Mouse (Mus musculus) heart, adult 2 months (tissue): ENCODE data around the gene Vps54. TPM values are rescaled to one million over a fixed set of nuclear protein-coding genes. Genes with fewer than 3 reads are reported as not detected.
A peak's percentile ranks its signal among the peaks of the same experiment; 100 is the strongest.

ENCODE experiments used
- DNase-seq, 2 experiments: peaks; one replicate each; pipeline ENCODE4 v3.0.0; 2021
- H3K27ac ChIP-seq: fragments of 200-600 bp; 2 replicates; pipeline ENCODE4 v1.8.1; 2022
- H3K27me3 ChIP-seq: fragments of 200-500 bp; 2 replicates; pipeline ENCODE4 v1.6.1; 2012; ENCODE audit warnings: mild to moderate bottlenecking, low read length, inconsistent platforms, mixed read lengths; ENCODE audit not compliant: control insufficient read depth, insufficient read depth
- H3K36me3 ChIP-seq: fragments of 200-500 bp; 2 replicates; pipeline ENCODE4 v1.6.1; 2012; ENCODE audit warnings: low read length, inconsistent platforms; ENCODE audit not compliant: control insufficient read depth, insufficient read depth
- H3K4me1 ChIP-seq: fragments of 200-500 bp; 2 replicates; pipeline ENCODE4 v1.6.1; 2011; ENCODE audit warnings: low read length; ENCODE audit not compliant: control insufficient read depth, insufficient read depth
- H3K4me3 ChIP-seq: fragments of 200-600 bp; 2 replicates; pipeline ENCODE4 v1.8.1; 2022
- H3K79me2 ChIP-seq: fragments of 200-500 bp; replicated peaks from 2 replicates; pipeline ENCODE4 v1.6.1; 2012; ENCODE audit warnings: mild to moderate bottlenecking, inconsistent platforms, low read length, moderate library complexity, mixed read lengths; ENCODE audit not compliant: control insufficient read depth, insufficient read depth
- H3K9ac ChIP-seq: fragments of 200-500 bp; 2 replicates; pipeline ENCODE4 v1.6.1; 2012; ENCODE audit warnings: low read depth, mild to moderate bottlenecking, control low read depth, inconsistent platforms, low read length, mixed read lengths
- CTCF ChIP-seq: fragments of 200-600 bp; IDR thresholded peaks from 2 replicates; pipeline ENCODE4 v1.8.1; 2022; ENCODE audit warnings: antibody characterized with exemption, mild to moderate bottlenecking, moderate library complexity
- EP300 ChIP-seq: fragments of 200-500 bp; IDR thresholded peaks from 2 replicates; pipeline ENCODE4 v1.6.1; 2011; ENCODE audit warnings: low read depth, low read length, control low read depth; ENCODE audit not compliant: insufficient read depth
- POLR2A ChIP-seq: fragments of 200-500 bp; IDR thresholded peaks from 2 replicates; pipeline ENCODE4 v1.6.1; 2011; ENCODE audit warnings: mild to moderate bottlenecking, low read depth, low read length, control low read depth; ENCODE audit not compliant: insufficient read depth
- WGBS: fragments of 180-500 bp; shearing (Covaris S2); methylation state at CpG from one replicate; pipeline ENCODE4 v1.1.7; 2018; 5-methylcytosine and 5-hydroxymethylcytosine counted together
- intact Hi-C: fragments of 180-260 bp; cut with DNase I; formaldehyde crosslinking; loops from one replicate; pipeline ENCODE4 v1.15.1; 2025
- microRNA-seq, 2 experiments: library from miRNA; unstranded; fragments of <30 nt; microRNA quantifications; one replicate each; pipeline ENCODE4 v1.2.0; 2021
- polyA plus RNA-seq: library from polyadenylated mRNA; depleted of rRNA; stranded (reverse); fragments of >200 nt; gene quantifications from 2 replicates; pipeline ENCODE4 v1.2.3, GENCODE M21; 2012; rRNA removed
- total RNA-seq, 2 experiments: library from RNA; stranded (reverse); gene quantifications; 2 replicates each; pipeline ENCODE4 v1.2.3; 2021

Vps54 gene
- total and polyA plus RNA-seq, 3 experiments = 7.9 to 18.8 (median 17.8) TPM

DNA sequence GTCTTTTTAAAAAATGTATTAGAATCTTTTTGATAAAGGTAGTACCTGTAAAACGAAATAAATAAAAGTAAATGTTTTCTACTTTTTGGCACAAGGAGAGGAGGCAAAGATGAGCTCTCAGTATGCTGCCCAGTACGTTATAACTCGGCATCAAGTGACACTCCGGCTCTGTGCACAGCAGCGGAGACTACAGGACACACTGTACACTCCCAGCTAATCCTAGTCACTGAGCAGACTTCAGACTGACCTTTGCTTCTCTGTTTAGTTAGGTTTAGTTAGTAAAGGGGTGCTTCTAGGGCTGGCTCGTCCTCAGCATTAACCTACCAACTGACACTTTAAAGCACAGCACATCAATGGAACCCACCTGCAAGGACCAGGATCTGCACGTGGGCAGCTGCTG lies 112.2 kb downstream of the Vps54 start:
- Histone ChIP-seq H3K27me3 (no peaks in the 10 kb centered on the region), H3K4me1 (no peaks in the 10 kb centered on the region), H3K4me3 (no peak overlapping the region), H3K9ac (no peak overlapping the region), H3K79me2 (no peaks in the 10 kb centered on the region), H3K27ac (no peak overlapping the region), H3K36me3 (peaks cover 8% of the 10 kb centered on the region)
- 88% methylated on average over 7 of the region's 7 CpGs for WGBS
- TF ChIP-seq CTCF (no peak), POLR2A (no peak), EP300 (no peak)
- intact Hi-C loops = loop anchor here (5.0 kb wide), 1 partner anchor 81 kb away; no protein-coding TSS in a partner anchor
- no peak for DNase-seq

DNA sequence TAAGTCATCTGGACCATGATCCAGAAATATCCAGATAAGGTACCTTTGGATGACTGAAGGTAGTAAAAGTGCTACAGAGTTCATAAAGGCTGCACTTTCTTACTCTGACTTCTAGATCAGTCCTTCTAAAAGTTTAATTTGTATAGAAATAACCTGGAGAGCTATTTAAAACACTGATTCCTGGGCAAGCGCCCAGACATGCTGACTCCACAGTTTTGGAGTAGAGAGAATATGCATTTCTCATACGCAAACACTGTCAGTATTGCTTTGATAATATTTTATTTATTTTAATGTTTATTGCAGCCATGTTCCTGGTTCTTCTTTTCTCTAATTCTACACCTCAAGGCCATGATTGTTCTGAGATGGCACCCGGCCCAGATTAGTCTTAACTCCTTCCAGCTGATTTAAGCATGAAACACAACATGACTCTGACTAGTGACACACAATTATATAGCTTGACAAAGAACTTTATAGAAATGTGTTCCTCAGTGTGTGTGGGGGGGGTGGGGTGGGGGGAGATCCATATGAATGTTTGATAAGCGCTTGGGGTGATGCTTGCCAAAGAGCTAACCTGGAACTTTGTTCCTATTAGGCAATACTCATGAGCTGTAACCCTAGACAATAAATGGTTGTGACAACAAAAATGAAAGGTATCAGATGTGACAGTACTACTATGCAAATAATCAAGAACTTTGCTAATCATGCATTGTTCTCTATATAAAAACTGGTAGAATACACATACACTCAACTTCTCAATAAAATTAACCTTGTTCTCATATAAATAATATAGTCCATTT lies 124.3 kb downstream of the Vps54 start:
- intact Hi-C loops = no loop called here
- DNase-seq = no peak
- H3K27me3 ChIP-seq = no peaks in the 10 kb centered on the region
- 66% methylated on average over 4 of the region's 4 CpGs for WGBS
- TF ChIP-seq POLR2A = no peak
- TF ChIP-seq EP300 = no peak
- TF ChIP-seq CTCF = no peak
- no peak overlapping the region for H3K9ac ChIP-seq
- H3K4me3 ChIP-seq = no peak overlapping the region
- H3K27ac ChIP-seq = no peak overlapping the region
- H3K36me3 ChIP-seq = peaks cover 25% of the 10 kb centered on the region
- peaks cover 4% of the 10 kb centered on the region; the same call in 1 of the 2 replicates for H3K79me2 ChIP-seq
- H3K4me1 ChIP-seq = peaks cover 8% of the 10 kb centered on the region

DNA sequence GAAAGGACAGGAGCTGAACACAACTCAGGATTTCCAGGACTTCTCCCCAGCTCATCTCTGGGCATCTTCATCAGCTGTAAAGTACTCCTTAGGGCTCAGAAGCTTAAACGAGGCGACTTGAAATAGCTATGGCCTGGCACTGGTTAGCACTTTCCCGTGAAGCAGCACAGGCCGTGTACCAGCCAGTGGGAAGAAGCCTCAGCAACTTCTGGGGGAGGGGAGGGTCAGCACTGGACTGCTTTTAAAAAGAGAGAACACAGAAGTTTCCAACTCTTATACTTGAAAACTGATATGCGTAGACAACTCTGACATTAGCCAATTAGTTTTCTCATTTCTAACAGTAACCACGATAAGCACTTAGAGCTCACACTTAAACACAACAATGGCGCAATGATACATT lies 129.4 kb downstream of the Vps54 start:
- H3K9ac ChIP-seq = peak overlapping the region; percentile 57
- H3K36me3 ChIP-seq = peaks cover 17% of the 10 kb centered on the region
- H3K79me2 ChIP-seq = peaks cover 4% of the 10 kb centered on the region; the same call in 1 of the 2 replicates
- peaks cover 8% of the 10 kb centered on the region for H3K4me1 ChIP-seq
- intact Hi-C loops = loop anchor here (5.0 kb wide), 1 partner anchor 204 kb away; the partner anchor contains the start of genes Mdh1 and Wdpcp
- no peaks in the 10 kb centered on the region for H3K27me3 ChIP-seq
- WGBS = 24% methylated on average over 7 of the region's 7 CpGs
- peak overlapping the region; percentile 99 for H3K27ac ChIP-seq
- TF ChIP-seq POLR2A = no peak
- no peak for TF ChIP-seq CTCF
- no peak for TF ChIP-seq EP300
- H3K4me3 ChIP-seq = peak overlapping the region; percentile 97
- peak in 1 of 2 experiments; percentile 17 for DNase-seq

DNA sequence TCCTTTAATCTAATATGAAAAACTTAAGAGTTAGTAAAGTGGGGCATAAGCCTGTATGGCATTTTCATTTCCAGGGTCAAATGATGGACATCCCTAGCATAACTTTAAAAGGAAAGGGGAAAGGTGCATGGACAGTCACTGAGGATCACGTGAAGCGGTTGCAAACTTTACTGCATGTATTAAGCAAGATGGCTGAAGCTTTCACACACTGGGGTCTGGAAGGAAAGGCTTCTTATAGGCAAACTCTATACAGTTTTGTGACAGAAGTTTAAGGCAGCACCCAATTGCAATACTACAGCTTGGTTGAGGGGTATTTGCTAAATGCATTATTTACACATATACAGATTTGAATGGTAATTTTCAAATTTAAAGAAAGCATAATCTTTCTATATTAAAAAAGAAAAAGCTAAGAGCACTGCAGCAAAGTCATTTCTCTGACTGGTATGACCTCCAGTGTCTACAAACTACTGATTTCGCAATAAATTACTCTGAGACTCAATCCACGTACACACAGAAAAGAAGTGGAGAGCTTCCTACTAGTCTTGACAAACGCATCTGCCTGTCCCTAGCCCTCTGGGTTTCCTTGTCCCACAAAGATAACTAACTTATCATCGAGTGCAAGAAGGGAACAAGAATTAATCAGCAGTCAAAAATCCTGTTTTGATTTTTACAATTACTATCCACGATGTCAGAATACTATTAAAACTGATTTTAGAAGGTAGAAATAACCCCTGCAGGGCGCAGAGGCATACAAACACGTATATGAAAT lies 130.4 kb downstream of the Vps54 start:
- Histone ChIP-seq H3K27me3 (no peaks in the 10 kb centered on the region), H3K36me3 (peaks cover 15% of the 10 kb centered on the region), H3K9ac (peak overlapping the region; percentile 73), H3K27ac (peak overlapping the region; percentile 99), H3K4me3 (peak overlapping the region; percentile 97), H3K4me1 (peaks cover 8% of the 10 kb centered on the region), H3K79me2 (peaks cover 4% of the 10 kb centered on the region; the same call in 1 of the 2 replicates)
- no peak for DNase-seq
- 5% methylated on average over 9 of the region's 9 CpGs for WGBS
- TF ChIP-seq EP300 (no peak), POLR2A (no peak), CTCF (no peak)
- intact Hi-C loops = loop anchor here (2.0 to 5.0 kb wide), 3 partner anchors 29 to 203 kb away; partner anchors contain the start of genes Mdh1, Vps54 and Wdpcp

DNA sequence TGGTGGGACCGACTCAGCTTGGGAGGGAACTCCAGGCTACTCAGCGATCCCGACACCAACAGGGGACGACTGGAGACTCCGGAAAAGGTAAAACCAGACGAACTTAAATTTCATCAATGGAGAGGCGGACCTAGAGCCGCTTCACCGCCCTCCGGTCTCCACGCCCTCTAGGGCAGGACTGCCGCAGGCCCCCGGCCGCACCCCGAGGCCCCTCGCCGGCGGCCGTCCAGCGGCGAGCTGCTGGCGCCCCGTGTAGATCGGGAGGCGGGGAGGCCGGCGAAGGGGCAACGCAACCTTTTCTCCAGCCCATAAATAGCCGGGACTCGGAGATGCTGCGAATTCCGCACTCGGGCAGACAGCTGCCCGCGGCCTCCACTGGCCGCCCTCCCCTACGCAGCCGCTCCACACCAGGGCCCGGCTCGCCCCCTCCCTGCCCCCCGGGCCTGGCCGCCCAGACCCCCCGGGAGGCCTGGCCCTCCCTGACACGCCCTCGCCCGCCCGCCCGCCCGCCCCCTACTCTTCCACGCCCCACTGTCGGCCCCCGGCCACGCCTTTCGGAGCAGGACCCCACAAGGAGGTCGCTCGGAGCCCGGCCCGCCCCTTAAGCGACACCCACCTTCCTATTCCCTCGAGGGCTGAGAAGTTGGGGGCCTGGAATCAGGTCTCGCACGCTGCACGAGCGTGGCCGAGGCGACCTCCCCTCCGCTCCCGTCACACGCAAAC lies 131.5 kb downstream of the Vps54 start:
- Histone ChIP-seq H3K4me1 (peaks cover 8% of the 10 kb centered on the region), H3K4me3 (peak overlapping the region; percentile 97), H3K9ac (peak overlapping the region; percentile 85), H3K27ac (peak overlapping the region; percentile 99), H3K36me3 (peaks cover 15% of the 10 kb centered on the region), H3K27me3 (no peaks in the 10 kb centered on the region), H3K79me2 (peaks cover 4% of the 10 kb centered on the region; the same call in 1 of the 2 replicates)
- 1% methylated on average over 59 of the region's 69 CpGs for WGBS
- TF ChIP-seq POLR2A (peak; percentile 65), EP300 (0 out of 2 replicates have a peak, but pooled peaks have one; percentile 26), CTCF (peak; percentile 26; the same call in 1 of the 2 replicates)
- DNase-seq = peak; percentile 88 to 90
- intact Hi-C loops = loop anchor here (2.0 to 5.0 kb wide), 2 partner anchors 28 to 133 kb away; partner anchors contain the start of gene Vps54

Small RNA genes lying within 50 kb of the gene (microRNA-seq; reads per million reads assigned to microRNA genes)
- gene Mir1933 = 0 to 0.39 reads per million in 2 experiments

Other genes starting within 250 kb of the Vps54 start
- gene Peli1, start 148.0 kb upstream of the Vps54 start, total RNA-seq = 10 to 100 TPM; 13.6 to 13.7 TPM
- 6.2 and 9.9 TPM in 2 replicates for gene Peli1, start 148.0 kb upstream of the Vps54 start, polyA plus RNA-seq
- gene Ugp2, start 131.9 kb downstream of the Vps54 start, total RNA-seq = 100 to 1,000 TPM; 214 to 235 TPM
- gene Ugp2, start 131.9 kb downstream of the Vps54 start, polyA plus RNA-seq = 34.0 and 74.8 TPM in 2 replicates